Mouse (Mus musculus) frontal cortex, postnatal 36 days (tissue): ENCODE measurements around the gene Ankib1.
"Not testable (repeated sequence)": the region's sequence is repeated elsewhere in the genome, so short reads cannot be mapped to it uniquely, and the experiment has no call there.

Experiments
- DNase-seq, 2 experiments: peaks; one replicate each; pipeline ENCODE4 v3.0.0; 2022; ENCODE audit warnings: low spot score in 2 of 2

The Ankib1 gene

DNA sequence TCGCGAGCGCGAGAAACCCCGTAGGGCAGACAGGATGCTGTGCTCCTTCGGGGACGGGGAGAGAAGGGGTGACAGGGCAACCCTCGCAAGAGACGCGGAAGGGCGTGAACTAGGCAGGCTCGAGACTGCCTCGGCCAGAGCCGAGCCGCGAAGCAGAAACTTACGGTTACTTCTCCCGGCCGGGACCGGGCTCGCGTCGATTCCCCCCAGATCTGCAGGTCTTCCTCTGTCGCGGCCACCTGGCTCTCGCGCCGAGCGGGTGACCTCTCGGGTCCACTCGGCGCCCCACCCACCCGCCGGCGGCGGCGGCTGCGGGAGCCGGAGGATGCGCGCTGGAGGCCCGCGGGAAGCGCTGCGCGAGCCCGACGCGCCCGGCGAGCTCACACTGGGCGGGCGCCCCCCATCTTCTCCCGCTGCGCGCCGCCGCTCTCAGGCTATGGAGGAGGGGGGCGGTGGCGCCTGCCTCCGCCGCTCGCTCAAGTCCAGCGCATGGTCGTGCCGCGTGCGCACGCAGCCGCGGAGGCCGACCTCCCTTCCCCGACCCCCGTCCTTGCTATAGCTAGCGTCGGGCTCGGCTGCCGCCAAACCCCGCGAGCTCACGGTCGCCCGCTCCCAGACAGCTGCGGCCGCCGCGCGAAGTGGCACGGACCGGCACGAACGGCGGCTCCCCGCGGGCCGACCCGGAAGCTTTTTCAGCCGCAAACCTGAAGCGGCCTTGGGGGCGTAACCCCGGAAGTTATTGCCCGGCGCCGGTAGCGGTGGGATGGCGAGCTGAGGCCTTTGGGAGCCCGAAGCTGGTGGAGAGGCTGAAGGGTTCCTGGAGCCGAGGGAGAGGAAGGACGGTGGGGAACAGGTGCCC, at the start of gene Ankib1, which contains the start of gene Krit1:
Ankib1 (minus strand) TSS at position 493 of the 859 bp plus-strand sequence.
Krit1 (plus strand) TSS at position 752 of the 859 bp plus-strand sequence.
- DNase-seq: peak; percentile 91 to 93

DNA sequence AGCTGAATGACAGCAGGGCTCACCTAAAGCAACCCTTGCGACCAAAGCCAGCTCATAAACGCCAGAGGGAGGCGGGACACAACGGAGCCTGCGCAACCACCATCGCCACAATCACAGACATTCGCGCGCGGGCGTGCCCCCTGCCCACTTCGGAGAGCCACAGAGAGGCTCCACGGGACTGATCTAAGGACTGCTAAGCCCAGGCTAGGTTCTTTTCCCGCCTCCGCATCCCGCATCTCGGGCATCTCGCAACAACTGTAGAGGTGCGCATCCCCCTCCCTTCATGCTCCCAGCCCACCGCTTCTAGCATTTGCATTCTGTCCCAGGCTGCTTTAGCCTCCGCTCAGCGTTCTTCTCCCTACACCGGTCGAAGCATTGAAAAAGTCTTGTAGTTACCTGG, 42.3 kb upstream of the Ankib1 start, which contains the start of gene Lrrd1:
Lrrd1 (plus strand) TSS at position 148 of the 400 bp plus-strand sequence.
- peak in 1 of 2 experiments; percentile 8 for DNase-seq

DNA sequence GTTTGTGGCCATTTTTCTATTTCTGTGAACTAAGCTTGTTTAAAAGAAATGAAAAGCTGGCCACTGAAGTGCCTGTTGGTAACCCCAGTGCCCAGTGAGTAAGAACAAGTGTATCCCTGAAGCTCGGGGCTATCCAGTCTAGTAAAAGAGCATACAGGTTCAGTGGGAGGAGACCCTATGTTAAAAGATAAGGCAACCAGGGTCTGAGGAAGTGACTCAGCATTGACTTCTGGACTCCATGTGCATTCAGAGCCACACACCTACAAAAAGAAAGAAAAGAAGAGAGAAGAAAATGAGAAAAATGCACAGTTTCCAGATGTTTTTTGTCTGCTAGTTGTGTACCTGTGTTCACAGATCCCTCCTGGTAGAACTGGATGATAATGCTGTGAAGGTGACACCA, 31.4 kb upstream of the Ankib1 start:
- no peak for DNase-seq

DNA sequence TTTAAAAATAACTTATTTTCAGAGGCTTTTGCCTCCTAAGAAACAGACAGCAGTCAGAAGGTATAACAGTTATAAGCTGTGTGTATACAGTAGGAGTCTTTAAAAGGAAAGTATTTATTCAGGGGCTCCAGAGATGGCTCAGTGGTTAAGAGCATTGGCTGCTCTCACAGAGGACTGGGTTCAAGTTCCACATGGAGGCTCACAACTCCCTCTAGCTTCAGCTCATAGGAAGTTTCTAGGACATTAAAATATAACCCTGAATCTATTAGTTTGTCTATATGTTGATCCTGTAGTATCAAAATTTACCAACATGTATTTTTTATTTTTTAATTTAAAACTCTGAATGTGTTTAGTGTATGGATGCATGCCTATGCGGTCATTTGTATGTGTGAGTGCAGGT, 5.7 kb upstream of the Ankib1 start:
- no peak for DNase-seq

DNA sequence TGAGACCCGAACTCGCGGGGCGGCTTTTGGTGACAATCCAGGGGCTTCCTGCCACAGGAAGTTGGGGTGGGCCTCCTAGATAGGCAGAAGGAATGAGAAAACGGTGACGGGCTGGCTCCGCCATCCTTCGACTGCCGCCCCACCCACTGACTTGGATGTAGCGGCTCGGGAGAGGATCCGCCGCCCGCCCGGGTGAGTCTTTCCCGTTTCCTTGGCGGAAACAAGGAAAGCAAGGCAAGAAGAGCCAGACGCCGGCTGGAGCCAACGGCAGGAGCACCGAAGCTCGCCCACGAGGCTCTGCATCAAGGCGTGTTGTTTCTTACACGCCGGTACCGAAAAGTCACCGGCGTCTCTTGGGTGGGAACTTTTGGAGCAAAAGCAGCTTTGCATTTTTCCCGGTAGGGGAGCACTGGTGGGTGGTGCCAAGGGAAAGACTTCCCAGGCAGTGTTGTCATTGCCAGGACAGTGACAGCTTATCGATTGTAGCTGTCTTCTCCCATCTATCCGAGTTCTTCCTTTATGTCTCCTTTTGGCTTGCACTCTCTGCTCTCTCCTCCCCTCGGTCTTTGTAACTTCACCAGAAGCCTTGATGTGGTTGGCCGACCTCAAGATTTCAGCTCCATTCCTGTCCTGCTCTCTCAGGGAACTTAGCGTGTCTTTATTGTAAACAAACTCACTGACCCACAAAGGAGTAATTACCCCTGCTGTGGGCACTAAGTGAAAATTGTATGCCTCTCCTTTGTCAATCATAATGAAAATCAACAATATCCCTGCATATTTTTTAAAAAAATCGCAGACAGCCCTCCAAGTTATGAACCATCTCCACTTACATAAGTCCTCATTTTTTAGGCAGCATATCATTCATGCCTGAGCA, 804 bp upstream of the Ankib1 start:
- no peak for DNase-seq

DNA sequence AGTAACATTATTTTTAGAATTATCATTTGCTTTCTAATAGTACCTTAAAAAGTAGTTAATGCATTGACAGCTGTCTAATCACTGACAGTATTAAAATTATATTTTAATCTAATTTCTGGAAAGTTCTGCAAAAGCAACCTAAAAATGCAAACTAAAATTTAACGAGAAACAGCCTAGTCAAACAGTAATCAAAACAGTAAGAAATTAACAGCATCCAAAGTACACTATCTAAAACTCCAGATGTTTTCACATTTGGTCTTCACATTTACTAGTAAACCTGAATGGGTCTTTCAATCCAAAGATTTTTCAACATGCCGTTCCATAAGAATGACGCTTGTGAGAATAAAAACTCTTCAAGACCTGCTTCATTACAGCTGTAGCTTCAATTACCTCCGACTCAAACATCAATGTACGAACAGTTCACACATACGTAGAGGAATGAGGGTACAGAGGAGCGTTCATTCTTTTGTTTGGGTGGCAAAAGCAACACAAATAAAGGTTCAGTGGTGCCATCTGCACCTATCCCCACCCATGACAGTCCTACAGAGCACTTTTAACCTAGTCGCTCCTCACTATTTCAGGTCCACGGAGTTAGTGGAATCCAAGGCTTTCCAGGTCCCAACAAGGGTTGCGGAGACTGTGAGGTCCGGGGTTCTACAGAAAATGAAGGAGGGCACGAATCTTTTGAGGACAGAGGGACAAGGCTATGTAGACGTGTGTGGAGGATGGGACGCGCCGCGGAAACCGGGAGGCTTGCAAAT, 873 bp downstream of the Ankib1 start:
- peak in 1 of 2 experiments; percentile 26 for DNase-seq

DNA sequence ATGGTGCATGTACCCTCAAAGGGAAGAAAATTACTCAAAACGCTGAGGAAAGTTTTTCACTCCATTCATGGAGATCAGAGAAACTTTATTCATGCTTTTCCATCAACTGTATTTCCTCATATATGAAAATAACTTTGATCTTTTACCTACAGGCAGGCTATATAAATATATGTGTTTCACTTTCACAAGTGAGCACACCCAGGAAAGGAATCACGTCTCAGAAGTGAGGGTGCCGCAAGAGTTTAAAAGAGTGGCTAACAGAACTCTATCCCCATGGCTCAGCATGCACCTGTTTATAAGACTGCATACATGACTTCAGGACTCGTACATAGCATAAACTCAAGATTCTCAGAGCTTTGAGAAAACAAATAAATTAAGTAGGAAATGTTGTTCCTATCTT, 1.8 kb downstream of the Ankib1 start:
- DNase-seq: no peak

DNA sequence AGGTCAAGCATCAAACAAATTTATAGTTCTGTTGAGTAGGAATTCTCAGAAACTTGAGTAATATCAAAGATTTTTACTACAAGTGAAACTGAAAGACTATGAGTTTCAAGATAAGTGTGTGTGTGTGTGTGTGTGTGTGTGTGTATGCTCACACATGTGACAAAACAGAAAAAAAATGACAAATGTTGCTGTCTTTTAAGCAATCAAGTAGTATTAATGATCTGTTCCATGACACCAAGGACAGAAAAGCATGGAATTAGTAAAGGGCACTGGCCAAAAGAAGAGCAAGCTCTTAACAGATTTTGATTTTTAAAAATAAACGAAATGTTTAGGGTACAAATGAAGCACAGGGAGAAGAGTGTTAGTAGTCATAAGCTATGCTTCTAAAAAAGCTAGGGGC, 2.7 kb downstream of the Ankib1 start:
- DNase-seq: no peak

DNA sequence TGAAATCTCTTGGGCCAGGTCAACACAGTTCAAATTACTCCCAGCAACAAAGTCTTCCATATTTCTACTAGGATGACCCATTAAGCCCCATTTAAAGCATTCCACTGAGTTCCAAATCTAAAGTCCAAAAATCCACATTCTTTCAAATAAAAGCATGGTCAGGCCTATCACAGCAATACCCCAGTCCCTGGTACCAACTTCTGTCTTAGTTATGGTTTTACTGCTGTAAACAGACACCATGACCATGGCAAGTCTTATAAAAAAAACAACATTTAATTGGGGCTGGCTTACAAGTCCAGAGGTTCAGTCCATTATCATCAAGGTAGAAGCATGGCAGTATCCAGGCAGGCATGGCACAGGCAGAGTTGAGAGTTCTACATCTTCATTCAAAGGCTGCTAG, 4.1 kb downstream of the Ankib1 start:
- DNase-seq: not testable (repeated sequence)

DNA sequence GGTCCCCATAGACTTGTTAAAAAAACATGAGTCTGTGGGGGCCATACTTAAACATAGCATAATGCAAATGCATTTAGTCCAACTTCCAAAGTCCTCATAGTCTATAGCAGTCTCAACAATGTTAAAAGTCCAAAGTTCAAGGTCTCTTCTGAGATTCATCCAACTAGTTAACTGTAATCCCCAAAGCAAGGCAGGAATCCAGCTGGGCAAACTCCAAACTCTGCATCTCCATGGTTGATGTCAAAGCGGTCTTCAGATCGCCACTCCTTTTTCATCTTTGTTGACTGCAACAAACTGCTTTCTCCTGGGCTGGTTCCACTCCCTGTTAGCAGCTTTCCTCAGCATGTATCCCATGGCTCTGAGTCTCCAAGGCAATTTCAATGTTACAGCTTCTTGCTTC, 5.6 kb downstream of the Ankib1 start:
- not testable (repeated sequence) for DNase-seq

DNA sequence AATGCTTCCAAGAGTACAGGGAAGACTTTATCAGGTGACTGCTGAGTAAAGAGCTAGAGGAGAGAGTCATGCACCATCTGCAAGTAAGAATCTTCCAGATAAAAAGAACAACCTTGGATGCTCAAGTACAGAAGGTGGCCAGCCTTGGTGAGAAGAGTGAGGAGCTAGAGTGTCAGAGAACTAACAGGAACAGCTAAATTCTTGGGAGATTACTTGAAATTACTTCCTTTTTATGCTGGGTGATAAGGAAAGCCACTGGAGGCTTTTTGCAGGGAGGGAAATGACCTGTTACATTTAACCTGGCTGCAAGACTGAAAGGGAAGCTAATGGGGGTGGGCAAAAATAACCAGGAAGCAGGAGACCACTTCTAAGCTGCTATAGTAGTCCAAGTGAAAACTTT, 11.7 kb downstream of the Ankib1 start:
- DNase-seq: no peak

DNA sequence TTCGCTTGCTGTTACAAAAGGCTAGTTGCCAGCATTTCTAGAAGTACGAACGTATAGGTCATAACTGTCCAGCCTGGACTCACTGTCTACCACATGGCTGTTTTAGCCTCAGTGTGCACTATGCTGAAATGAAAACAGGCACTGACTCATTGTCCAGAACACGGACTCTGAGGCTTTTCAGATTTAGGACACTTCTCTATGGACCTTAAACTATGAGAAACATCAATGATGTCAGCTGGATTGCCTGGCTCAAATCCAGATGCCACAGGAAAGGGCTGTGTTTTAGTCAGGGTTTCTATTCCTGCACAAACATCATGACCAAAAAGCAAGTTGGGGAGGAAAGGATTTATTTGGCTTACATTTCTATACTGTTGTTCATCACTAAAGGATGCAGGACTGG, 15.2 kb downstream of the Ankib1 start:
- DNase-seq: no peak

DNA sequence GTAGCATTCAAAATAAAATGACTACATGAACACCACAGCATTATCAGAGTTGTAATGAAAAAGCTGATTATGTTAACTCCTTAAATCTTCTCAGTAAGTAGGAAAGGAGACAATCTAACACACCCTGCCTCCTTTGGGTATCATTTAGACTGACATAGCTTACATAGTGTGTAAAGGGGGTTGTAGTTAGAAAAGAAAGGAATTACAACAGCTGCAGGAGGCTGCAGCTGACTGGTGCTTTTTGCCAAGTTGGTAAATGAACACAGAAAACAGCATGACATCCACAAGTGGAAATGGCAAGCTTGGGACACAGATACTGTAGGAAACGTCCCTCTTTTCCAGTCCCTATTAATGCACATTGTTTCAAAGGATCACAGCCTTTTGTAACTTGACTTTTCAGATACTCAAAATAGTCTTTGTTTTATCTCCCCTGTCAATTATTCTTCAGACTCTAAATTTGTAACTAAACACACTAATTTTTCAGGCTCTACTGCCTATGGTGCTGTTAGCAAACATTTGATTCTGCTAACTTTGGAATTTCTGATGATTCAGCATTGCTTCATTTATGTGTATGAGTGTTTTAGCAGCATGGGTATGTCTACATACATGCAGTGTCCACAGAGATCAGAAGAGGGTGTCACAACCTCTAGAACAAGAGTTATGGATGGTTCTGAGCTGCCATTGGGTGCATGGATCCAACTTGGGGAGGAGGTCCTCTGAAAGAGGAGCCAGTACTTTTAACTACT, 17.8 kb downstream of the Ankib1 start:
- DNase-seq: no peak

DNA sequence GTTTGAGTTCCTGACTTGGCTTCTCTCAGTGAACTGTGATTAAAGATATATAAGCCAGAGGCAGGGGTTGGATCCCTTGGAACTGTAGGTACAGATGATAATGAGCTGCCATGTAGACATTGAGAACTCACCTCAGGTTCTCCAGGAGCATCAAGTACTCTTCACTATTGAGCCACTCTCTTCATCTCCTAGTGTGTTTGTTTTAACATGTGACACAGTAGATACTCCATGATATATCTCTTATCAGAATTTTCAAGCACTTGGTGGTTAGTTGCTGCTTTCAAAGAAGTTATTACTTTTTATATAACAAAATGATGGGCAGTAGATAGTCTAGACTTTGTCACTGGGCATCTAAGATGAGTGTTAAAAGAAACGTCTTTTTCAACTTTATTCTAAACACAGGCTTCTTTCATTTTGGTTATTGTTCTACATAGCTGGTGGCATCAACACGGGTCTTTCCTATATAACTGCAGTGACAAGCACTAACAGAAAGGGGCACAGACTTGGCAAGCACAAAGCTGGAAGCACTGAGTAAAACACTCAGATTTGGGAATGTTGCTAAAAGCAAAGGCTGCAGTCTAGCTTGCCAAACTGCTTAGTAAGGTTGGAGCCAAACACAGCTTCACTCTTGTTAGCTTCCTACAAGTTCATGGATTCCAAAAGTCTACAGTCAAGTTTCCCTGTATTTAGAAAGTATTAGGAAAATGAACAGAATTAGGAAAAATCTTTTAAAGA, 18.6 kb downstream of the Ankib1 start:
- DNase-seq: no peak

DNA sequence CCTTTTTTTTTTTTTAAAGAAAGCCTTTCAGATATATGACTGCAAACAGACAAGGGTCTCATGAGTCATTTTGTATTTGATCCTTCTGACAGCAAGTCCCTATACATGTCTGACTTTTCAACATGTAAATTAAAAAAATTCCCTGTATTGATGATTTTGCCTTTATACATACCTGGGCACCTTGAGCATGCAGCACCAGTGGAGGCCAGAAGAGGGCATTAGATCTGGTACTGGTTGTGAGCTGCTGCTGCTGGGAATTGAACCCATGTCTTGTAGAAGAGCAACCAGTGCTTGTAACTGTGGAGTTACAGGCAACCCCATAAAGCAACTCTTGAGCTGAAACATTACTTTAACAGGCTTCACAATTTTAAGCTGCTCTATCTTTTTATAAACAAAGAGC, 20.1 kb downstream of the Ankib1 start:
- no peak for DNase-seq

DNA sequence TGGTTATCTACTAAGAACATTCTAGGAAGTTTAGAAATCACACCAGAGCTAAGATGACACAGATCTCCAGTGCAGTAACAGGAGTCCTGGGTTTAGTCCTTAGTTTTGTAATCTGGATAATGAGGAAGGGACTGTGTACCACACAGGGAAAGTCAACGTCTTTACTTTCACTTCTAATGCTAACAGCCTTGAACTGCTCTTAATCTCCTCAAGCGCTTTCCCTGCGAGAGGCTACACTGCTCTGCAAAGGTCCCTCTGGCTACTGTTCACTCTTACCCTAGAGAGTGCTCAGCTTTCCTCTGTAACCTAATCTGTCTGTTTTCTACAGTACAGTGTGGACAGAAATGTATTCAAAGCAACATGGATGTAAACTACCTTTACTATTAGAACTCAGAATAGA, 30.7 kb downstream of the Ankib1 start:
- no peak for DNase-seq

DNA sequence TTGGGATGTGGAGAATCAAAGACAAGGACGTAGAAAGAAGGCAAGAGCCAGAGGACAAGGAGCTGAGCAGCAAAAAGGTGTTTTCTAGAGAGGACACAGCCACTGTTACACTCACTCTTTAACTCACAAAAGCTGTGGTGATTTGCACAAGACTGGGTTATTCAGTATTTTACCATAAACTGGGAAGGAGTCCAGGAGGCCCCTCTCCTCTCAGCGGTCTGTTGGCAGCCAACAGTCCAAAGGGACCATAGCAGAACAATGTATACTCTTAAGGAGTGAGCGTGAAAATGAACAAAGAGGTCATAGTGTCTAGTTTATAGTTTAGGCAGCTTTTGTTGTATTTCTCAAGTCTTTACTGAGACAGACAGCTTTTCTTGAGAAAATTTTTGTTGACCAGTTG, 31.2 kb downstream of the Ankib1 start:
- DNase-seq: no peak

DNA sequence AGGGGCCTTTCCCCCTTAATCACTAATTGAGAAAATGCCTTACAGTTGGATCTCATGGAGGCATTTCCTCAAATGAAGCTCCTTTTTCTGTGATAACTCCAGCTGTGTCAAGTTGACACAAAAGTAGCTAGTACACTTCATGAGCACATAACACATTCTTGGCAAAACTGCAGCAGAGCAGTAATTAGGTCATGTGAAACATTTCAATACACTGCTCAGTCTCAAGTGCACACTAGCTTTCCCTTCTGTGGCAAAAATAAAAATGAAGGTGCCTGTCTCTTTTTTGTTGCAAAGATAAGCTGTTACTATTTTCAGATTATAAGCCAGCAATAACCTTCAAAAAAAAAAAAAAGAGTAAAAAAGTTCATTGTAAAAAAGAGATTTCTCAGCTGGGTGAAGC, 52.2 kb downstream of the Ankib1 start:
- not testable (repeated sequence) for DNase-seq

DNA sequence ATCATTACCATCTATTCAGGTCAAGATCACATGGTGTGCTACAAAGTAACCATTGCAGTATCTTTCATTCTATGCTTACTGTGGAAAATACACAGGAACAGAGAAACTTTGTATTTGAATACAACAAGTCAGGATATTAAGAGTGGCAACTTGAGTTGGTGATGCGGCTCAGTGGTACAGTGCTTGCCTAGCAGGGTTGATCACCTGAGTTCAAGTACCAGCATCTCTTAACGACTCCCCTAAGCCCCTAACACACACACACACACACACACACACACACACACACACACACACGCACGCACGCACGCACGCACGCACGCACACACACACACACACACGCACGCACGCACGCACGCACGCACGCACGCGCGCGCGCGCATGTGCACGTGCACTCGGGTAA, 69.9 kb downstream of the Ankib1 start:
- DNase-seq: not testable (repeated sequence)

DNA sequence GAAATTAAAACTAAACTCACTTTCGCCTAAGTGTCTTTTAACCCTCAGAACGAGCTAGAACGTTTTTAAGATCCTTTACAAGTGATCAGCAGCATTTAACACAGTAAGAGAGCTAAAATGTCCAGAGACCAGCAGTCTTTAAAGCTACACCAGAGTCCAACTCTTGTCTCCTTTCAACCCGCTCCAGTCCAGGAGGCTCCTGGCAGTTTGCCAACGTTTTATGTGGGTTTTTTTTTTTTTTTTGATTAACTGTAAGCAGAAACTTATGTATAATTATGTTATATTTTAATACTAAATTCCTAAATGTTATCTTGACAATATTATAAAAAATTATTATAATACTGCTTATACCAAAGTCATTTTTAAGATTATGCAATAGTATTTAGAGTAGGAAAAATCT, 73.9 kb downstream of the Ankib1 start:
- no peak for DNase-seq
